Mouse (Mus musculus): Measurements from ENCODE around the gene Tmem273.

GRCm38 (mm10) chr14:32835596-32835995 is 49.8 kb downstream of the Tmem273 start:
- no peak for TF ChIP-seq POLR2A (IDR thresholded peaks at IDR 0.05; ENCODE audit: control insufficient read depth in 1 of 2, insufficient read depth in 1 of 2, low read depth in 1 of 2, low read length in 2 of 2, poor library complexity in 1 of 2)
- TF ChIP-seq HCFC1 (IDR thresholded peaks at IDR 0.05; ENCODE audit: low read depth, low read length): no peak
- no peak for TF ChIP-seq EP300 (IDR thresholded peaks at IDR 0.05; ENCODE audit: low read depth in 1 of 2, low read length in 2 of 2)
- no peak for TF ChIP-seq POLR2AphosphoS5 (IDR thresholded peaks at IDR 0.05; ENCODE audit: borderline replicate concordance, low read depth, low read length)
- TF ChIP-seq MAX (IDR thresholded peaks at IDR 0.05; ENCODE audit: low read length): no peak
- TF ChIP-seq ZNF384 (IDR thresholded peaks at IDR 0.05; ENCODE audit: low read depth, low read length): no peak
- no peak for TF ChIP-seq TAL1 (IDR thresholded peaks at IDR 0.05; ENCODE audit: low read length)
- TF ChIP-seq JUND (IDR thresholded peaks at IDR 0.05; ENCODE audit: low read depth, low read length): no peak
- TF ChIP-seq TCF12 (IDR thresholded peaks at IDR 0.05; ENCODE audit: low read depth, low read length): no peak
- TF ChIP-seq KAT2A (conservative IDR thresholded peaks at IDR 0.05; ENCODE audit: low read depth, low read length): no peak
- no peak for TF ChIP-seq ELF1 (IDR thresholded peaks at IDR 0.05; ENCODE audit: low read depth, low read length)
